Mouse (Mus musculus) adrenal gland, adult (tissue): ENCODE measurements around the gene Etv6.

ENCODE experiments used
- DNase-seq, 2 experiments: peaks; one replicate each; pipeline ENCODE4 v3.0.0; 2022 to 2023; ENCODE audit warnings: low spot score in 1 of 2; ENCODE audit not compliant: inconsistent age in 2 of 2

Etv6 gene

GRCm38 (mm10) chr6:134140718-134141615, 105.5 kb downstream of the Etv6 start:
- no peak for DNase-seq

GRCm38 (mm10) chr6:134141616-134142165, 106.2 kb downstream of the Etv6 start:
- no peak for DNase-seq

GRCm38 (mm10) chr6:134142700-134143099, 107.2 kb downstream of the Etv6 start:
- DNase-seq: no peak

GRCm38 (mm10) chr6:134143649-134144097, 108.2 kb downstream of the Etv6 start:
- DNase-seq: peak; percentile 36 to 71

- DNase-seq: peak in 1 of 2 experiments; percentile 35
Measured at GRCm38 (mm10) chr6:134144231-134145130, 109.0 kb downstream of the Etv6 start.

GRCm38 (mm10) chr6:134147596-134148442, 112.3 kb downstream of the Etv6 start:
- peak in 1 of 2 experiments; percentile 40 for DNase-seq

GRCm38 (mm10) chr6:134148443-134148942, 113.0 kb downstream of the Etv6 start:
- DNase-seq: peak in 1 of 2 experiments; percentile 59

- no peak for DNase-seq
Measured at GRCm38 (mm10) chr6:134149606-134150005, 114.1 kb downstream of the Etv6 start.

- no peak for DNase-seq
Measured at GRCm38 (mm10) chr6:134151022-134151680, 115.7 kb downstream of the Etv6 start.

GRCm38 (mm10) chr6:134151853-134152505, 116.5 kb downstream of the Etv6 start:
- peak; percentile 54 to 77 for DNase-seq

- DNase-seq: peak in 1 of 2 experiments; percentile 43
Measured at GRCm38 (mm10) chr6:134152539-134152938, 117.0 kb downstream of the Etv6 start.

- no peak for DNase-seq
Measured at GRCm38 (mm10) chr6:134154746-134155145, 119.2 kb downstream of the Etv6 start.

- no peak for DNase-seq
Measured at GRCm38 (mm10) chr6:134155900-134156623, 120.6 kb downstream of the Etv6 start.

- no peak for DNase-seq
Measured at GRCm38 (mm10) chr6:134157533-134158115, 122.1 kb downstream of the Etv6 start.

GRCm38 (mm10) chr6:134158201-134158600, 122.7 kb downstream of the Etv6 start:
- DNase-seq: no peak

- DNase-seq: no peak
Measured at GRCm38 (mm10) chr6:134159672-134160071, 124.2 kb downstream of the Etv6 start.

GRCm38 (mm10) chr6:134161040-134161439, 125.5 kb downstream of the Etv6 start:
- DNase-seq: no peak

- no peak for DNase-seq
Measured at GRCm38 (mm10) chr6:134163346-134163745, 127.8 kb downstream of the Etv6 start.
